Mouse (Mus musculus): ENCODE results near the gene Tmod2. TPM values are rescaled to one million over a fixed set of nuclear protein-coding genes. Genes with fewer than 3 reads are reported as not detected.

The Tmod2 gene
- total and polyA plus RNA-seq, 2 experiments from 2014 or later: 185 to 406 TPM

- Histone ChIP-seq H3K36me3 (ENCODE audit: insufficient read depth) (peaks cover 85% of the 10 kb centered on the region), H3K4me2 (ENCODE audit: low read depth) (no peak overlapping the region), H3K27me3 (ENCODE audit: insufficient read depth, low read length) (no peaks in the 10 kb centered on the region), H3K9me3 (ENCODE audit: low read length) (no peaks in the 10 kb centered on the region), H3K4me1 (ENCODE audit: insufficient read depth) (no peaks in the 10 kb centered on the region), H3K4me3 (ENCODE audit: low read depth, low read length) (no peak overlapping the region), H3K9ac (no peak overlapping the region), H3K27ac (ENCODE audit: low read depth, low read length) (no peak overlapping the region)
- no peak for TF ChIP-seq CTCF (IDR thresholded peaks at IDR 0.05; ENCODE audit: low read depth)
- DNase-seq (no peak), ATAC-seq (no peak)
- WGBS: 62% methylated on average over 15 of the region's 15 CpGs
Observed at GRCm38 (mm10) chr9:75589850-75590790, 21.0 kb downstream of the Tmod2 start.

- H3K9ac ChIP-seq: no peak overlapping the region
- H3K4me3 ChIP-seq (ENCODE audit: low read depth, low read length): no peak overlapping the region
- TF ChIP-seq CTCF (IDR thresholded peaks at IDR 0.05; ENCODE audit: low read depth): peak; percentile 78
- H3K4me1 ChIP-seq (ENCODE audit: insufficient read depth): no peaks in the 10 kb centered on the region
- H3K27ac ChIP-seq (ENCODE audit: low read depth, low read length): no peak overlapping the region
- DNase-seq (peak; percentile 64), ATAC-seq (peak; percentile 72)
- no peaks in the 10 kb centered on the region for H3K9me3 ChIP-seq (ENCODE audit: low read length)
- no peaks in the 10 kb centered on the region for H3K27me3 ChIP-seq (ENCODE audit: insufficient read depth, low read length)
- H3K4me2 ChIP-seq (ENCODE audit: low read depth): no peak overlapping the region
- peaks cover 82% of the 10 kb centered on the region for H3K36me3 ChIP-seq (ENCODE audit: insufficient read depth)
- WGBS: 50% methylated on average over 7 of the region's 7 CpGs
Observed at GRCm38 (mm10) chr9:75581694-75582350, 29.3 kb downstream of the Tmod2 start.

- ATAC-seq: no peak
- H3K4me2 ChIP-seq (ENCODE audit: low read depth): no peak overlapping the region
- no peak for DNase-seq
- TF ChIP-seq CTCF (IDR thresholded peaks at IDR 0.05; ENCODE audit: low read depth): no peak
- no peaks in the 10 kb centered on the region for H3K27me3 ChIP-seq (ENCODE audit: insufficient read depth, low read length)
- no peaks in the 10 kb centered on the region for H3K9me3 ChIP-seq (ENCODE audit: low read length)
- no peak overlapping the region for H3K4me3 ChIP-seq (ENCODE audit: low read depth, low read length)
- H3K27ac ChIP-seq (ENCODE audit: low read depth, low read length): no peak overlapping the region
- H3K4me1 ChIP-seq (ENCODE audit: insufficient read depth): no peaks in the 10 kb centered on the region
- H3K9ac ChIP-seq: no peak overlapping the region
- peaks cover 81% of the 10 kb centered on the region for H3K36me3 ChIP-seq (ENCODE audit: insufficient read depth)
- WGBS: 79% methylated on average over 6 of the region's 6 CpGs
Observed at GRCm38 (mm10) chr9:75579321-75579720, 31.8 kb downstream of the Tmod2 start.

- Histone ChIP-seq H3K27me3 (ENCODE audit: insufficient read depth, low read length) (no peaks in the 10 kb centered on the region), H3K4me1 (ENCODE audit: insufficient read depth) (no peaks in the 10 kb centered on the region), H3K9me3 (ENCODE audit: low read length) (no peaks in the 10 kb centered on the region), H3K27ac (ENCODE audit: low read depth, low read length) (no peak overlapping the region), H3K36me3 (ENCODE audit: insufficient read depth) (peaks cover 61% of the 10 kb centered on the region), H3K9ac (no peak overlapping the region), H3K4me2 (ENCODE audit: low read depth) (no peak overlapping the region), H3K4me3 (ENCODE audit: low read depth, low read length) (no peak overlapping the region)
- DNase-seq (no peak), ATAC-seq (no peak)
- WGBS: 95% methylated on average over 5 of the region's 5 CpGs
- TF ChIP-seq CTCF (IDR thresholded peaks at IDR 0.05; ENCODE audit: low read depth): no peak
Observed at GRCm38 (mm10) chr9:75571036-75571942, 39.8 kb downstream of the Tmod2 start.

- ATAC-seq (no peak), DNase-seq (no peak)
- 91% methylated on average over 6 of the region's 6 CpGs for WGBS
- Histone ChIP-seq H3K9me3 (ENCODE audit: low read length) (no peaks in the 10 kb centered on the region), H3K4me2 (ENCODE audit: low read depth) (no peak overlapping the region), H3K4me3 (ENCODE audit: low read depth, low read length) (no peak overlapping the region), H3K9ac (no peak overlapping the region), H3K4me1 (ENCODE audit: insufficient read depth) (no peaks in the 10 kb centered on the region), H3K27me3 (ENCODE audit: insufficient read depth, low read length) (no peaks in the 10 kb centered on the region), H3K36me3 (ENCODE audit: insufficient read depth) (peaks cover 33% of the 10 kb centered on the region), H3K27ac (ENCODE audit: low read depth, low read length) (no peak overlapping the region)
- no peak for TF ChIP-seq CTCF (IDR thresholded peaks at IDR 0.05; ENCODE audit: low read depth)
Observed at GRCm38 (mm10) chr9:75568399-75568798, 42.7 kb downstream of the Tmod2 start.

GRCm38 (mm10) chr9:75564892-75565291, 46.2 kb downstream of the Tmod2 start:
- Histone ChIP-seq H3K4me3 (ENCODE audit: low read depth, low read length) (no peak overlapping the region), H3K36me3 (ENCODE audit: insufficient read depth) (peaks cover 12% of the 10 kb centered on the region), H3K27ac (ENCODE audit: low read depth, low read length) (no peak overlapping the region), H3K9ac (no peak overlapping the region), H3K27me3 (ENCODE audit: insufficient read depth, low read length) (no peaks in the 10 kb centered on the region), H3K9me3 (ENCODE audit: low read length) (no peaks in the 10 kb centered on the region), H3K4me2 (ENCODE audit: low read depth) (no peak overlapping the region), H3K4me1 (ENCODE audit: insufficient read depth) (no peaks in the 10 kb centered on the region)
- WGBS: 82% methylated on average over 6 of the region's 6 CpGs
- TF ChIP-seq CTCF (IDR thresholded peaks at IDR 0.05; ENCODE audit: low read depth): no peak
- DNase-seq: no peak
- no peak for ATAC-seq

Measured in forebrain, postnatal 0 days (tissue).